Mouse (Mus musculus): Measurements from ENCODE around the gene Mettl7a2. TPM values are rescaled to one million over a fixed set of nuclear protein-coding genes. Genes with fewer than 3 reads are reported as not detected.
"Not testable (repeated sequence)": the region's sequence is repeated elsewhere in the genome, so short reads cannot be mapped to it uniquely, and the experiment has no call there.

The Mettl7a2 gene
- total RNA-seq, 2 experiments from 2014 or later: 0.31 to 0.79 TPM

- not testable (repeated sequence) for DNase-seq (ENCODE audit: extremely low spot score in 1 of 2, low spot score in 1 of 2)
Observed at GRCm38 (mm10) chr15:100337328-100337727, 15.7 kb upstream of the Mettl7a2 start.

DNA sequence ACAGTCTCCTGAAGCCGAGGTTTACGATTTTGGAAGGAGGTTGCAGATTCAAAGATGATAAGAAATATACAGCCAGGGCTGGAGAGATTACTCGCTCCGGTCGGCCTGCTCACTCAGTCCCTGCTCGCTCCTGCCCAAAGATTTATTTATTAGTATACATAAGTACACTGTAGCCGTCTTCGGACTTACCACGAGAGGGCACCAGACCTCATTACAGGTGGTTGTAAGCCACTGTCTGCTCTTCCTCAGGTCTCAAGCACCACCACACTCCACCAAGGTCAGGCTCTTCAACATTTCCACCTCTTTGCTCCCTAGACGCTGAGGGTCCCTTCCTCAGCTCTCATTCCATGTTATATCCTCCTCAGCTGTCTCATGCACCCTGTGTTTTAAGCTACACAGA is 15.2 kb upstream of the Mettl7a2 start:
- peak in 1 of 2 experiments; percentile 49 for DNase-seq (ENCODE audit: extremely low spot score in 1 of 2, low spot score in 1 of 2)

DNA sequence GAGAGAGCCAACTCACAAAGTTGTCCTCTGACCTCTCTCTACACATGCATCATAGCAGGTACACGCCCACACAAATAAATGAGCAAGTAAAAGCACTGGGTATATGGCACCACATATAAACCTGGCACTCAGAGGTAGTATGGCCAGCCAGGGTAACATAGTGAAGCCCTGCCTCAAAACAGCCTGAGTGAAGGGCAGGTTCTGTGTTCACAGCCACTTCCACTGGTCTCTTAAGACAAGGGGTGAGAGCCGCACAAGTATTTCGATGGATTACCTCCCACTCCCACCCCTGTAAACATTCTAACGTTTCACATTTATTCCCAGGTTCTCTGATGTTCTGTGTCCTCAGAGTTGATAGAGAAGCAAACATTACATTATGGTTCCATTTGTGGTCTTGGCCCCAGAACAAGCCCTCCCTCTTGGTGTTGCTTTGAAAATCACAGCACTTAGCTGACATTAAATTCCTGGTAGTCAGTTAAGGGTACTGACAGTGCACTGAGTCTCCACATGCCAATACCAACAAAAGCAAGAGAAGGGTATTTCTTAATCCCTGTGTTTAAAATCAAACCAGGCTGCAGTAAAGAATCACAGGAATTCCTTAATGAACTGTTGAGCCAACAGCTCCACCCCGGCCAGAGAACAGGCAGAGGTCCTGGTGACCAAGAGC is 11.6 kb upstream of the Mettl7a2 start:
- not testable (repeated sequence) for DNase-seq (ENCODE audit: extremely low spot score in 1 of 2, low spot score in 1 of 2)

DNA sequence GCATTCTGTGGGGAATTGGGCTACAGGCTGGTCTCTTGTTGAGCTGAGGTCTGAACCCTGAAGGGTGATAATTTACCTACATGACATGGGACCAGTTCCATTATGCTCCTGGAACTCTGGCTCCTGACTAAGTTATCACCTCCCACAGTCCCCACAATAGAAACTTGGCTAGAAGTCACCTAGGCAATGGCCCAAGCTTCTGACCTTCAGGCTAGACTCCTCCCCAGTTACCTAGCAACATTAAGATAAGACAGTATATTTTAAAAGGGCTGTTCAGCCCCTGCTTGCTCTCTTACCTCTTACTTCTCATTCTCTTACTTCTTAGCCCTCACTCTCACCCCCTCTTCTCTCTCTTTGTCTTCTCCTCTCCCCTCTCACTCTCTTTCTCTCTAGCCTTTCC is 7.5 kb upstream of the Mettl7a2 start:
- no peak for DNase-seq (ENCODE audit: extremely low spot score in 1 of 2, low spot score in 1 of 2)

DNA sequence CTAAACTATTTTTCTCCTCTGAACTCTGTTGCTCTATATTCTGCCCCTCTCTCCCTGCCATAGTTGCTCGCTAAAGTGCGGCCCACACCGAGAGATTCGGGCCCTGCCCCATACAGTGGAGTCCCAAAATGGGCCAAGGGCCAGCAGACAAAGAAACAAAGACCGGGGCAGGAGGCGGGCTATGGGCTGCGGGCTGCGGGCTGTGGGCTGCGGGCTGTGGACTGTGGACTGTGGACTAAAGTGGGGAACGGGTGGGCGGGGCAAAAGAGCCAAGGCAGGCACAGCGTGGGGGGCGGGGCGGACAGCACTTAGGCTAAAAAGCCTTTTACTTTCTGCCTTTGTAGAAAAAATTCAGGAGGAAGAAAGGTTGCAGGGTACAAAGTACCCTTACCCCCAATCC is 6.2 kb upstream of the Mettl7a2 start:
- no peak for DNase-seq (ENCODE audit: extremely low spot score in 1 of 2, low spot score in 1 of 2)

DNA sequence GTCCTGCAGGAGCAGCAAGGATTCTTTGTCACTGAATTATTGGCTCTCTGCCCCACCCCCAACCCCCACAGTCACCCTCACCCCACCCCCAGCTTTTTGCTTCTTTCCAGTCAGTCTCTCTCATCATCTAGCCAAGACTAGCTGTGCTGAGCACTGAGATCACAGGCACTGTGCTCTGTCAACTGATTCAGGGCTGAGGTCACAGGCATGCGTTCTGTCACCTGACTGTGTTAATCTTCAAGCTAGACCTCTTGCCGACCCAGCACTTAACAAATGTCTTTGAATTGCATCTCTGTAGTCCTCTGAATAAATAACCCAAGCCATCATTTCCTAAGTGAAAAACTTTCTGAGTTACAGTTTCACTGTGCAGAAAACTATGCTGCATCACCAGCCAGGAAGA is 3.5 kb upstream of the Mettl7a2 start:
- no peak for DNase-seq (ENCODE audit: extremely low spot score in 1 of 2, low spot score in 1 of 2)

DNA sequence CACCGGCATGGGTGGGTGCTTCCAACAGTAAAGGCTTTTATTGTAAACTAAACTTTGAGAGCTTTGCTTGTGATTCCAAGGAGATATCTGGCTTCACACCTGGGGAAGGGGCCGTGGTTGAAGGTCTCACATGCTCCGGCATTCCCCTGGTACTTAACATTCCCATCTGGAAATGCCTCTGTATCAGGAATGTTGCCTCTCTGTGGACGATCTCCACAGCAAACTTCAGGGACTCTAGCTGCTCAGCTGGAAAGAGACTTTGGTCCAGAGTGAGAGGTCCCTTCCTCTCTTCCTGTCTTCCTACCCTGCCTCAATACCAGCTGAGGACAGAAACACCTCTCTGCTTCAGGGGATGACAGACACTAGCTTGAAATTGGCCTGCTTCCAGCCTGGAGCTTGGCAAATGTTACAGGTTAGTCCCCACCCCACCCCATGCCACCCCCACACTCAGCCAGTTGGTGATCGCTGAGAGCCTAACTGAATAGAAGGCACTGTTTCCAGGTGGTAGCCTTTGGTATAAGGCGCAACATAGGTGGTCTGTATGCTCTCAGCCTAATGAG is 1.4 kb upstream of the Mettl7a2 start:
- DNase-seq (ENCODE audit: extremely low spot score in 1 of 2, low spot score in 1 of 2): no peak

- DNase-seq (ENCODE audit: extremely low spot score in 1 of 2, low spot score in 1 of 2): not testable (repeated sequence)
Observed at GRCm38 (mm10) chr15:100353399-100353798, 399 bp downstream of the Mettl7a2 start.

DNA sequence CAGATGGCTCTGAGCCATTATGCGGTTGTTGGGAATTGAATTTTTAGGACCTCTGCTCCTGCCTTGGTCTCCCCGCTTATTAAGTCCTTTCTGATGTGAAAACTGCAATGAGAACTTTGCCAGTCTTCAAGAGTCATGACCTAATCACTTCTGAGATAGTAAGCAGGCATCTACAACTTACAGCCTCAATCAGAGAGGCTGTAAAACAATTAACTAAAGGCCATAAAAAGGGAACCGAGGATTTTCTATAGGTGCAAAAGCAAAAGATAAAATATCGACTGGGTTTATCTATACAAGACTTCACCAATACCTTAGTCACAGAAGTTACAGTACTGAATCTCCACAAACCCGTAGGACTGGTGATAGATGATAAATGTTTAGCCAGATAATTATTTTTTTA is 2.9 kb downstream of the Mettl7a2 start:
- no peak for DNase-seq (ENCODE audit: extremely low spot score in 1 of 2, low spot score in 1 of 2)

GRCm38 (mm10) chr15:100364242-100364641 is 11.2 kb downstream of the Mettl7a2 start, which contains the start of gene Higd1c:
Gene Higd1c (plus strand): TSS chr15:100364542.
- DNase-seq (ENCODE audit: extremely low spot score in 1 of 2, low spot score in 1 of 2): no peak

DNA sequence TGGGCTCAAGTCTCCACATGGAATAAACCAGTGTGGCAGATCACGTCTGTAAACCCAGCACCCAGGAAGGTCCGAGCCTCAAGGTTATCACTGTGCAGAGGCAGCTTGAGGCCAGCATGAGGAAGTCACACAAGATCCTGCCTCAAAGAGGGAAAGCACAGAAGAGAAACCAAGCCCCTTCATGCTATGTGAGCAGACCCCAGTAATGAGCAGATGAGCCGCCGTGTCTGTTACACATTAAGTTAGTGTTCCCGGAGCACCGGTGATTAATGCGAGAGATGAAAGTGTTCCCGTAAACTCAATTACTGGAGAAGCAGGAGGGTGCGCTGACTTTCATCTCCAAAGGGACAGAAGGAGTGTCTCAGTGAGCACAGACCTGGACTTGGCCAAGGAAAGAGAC is 13.0 kb downstream of the Mettl7a2 start:
- DNase-seq (ENCODE audit: extremely low spot score in 1 of 2, low spot score in 1 of 2): not testable (repeated sequence)

GRCm38 (mm10) chr15:100367119-100367518 is 14.1 kb downstream of the Mettl7a2 start:
- DNase-seq (ENCODE audit: extremely low spot score in 1 of 2, low spot score in 1 of 2): no peak

- peak; percentile 27 to 74 for DNase-seq (ENCODE audit: extremely low spot score in 1 of 2, low spot score in 1 of 2)
Observed at GRCm38 (mm10) chr15:100375066-100375465, 22.1 kb downstream of the Mettl7a2 start.

DNA sequence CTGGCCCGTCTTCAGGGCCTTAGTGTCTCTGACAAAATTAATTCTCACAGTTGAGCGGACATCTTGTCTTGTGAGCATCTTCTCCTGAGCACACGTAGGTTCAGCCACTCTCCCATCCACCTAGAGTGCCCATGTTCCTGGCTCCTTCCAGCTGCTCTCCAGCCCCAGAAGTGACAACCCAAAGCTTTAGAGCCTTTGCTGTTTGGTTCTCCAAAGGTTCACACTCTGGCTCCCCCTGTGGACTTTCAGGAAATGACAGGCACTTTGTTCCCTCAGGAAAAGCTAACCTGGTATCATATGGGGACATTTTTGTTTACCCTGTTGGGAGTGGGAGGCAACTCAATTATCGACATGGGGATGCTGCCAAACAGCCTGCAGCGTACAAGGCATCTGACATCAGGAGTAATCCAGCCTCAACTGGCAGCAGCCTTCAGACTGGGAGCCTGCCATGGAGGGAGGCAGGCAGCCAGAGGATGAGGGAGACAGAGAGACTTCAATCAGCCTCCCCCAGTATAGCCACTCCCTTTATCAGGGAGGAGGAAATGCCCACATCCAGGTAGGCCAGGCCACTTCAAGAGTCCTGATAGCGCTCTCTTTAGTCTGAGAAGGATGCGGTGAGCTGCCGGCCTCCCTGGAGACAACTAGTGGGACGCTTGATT is 25.0 kb downstream of the Mettl7a2 start:
- not testable (repeated sequence) for DNase-seq (ENCODE audit: extremely low spot score in 1 of 2, low spot score in 1 of 2)

- no peak for DNase-seq (ENCODE audit: extremely low spot score in 1 of 2, low spot score in 1 of 2)
Observed at GRCm38 (mm10) chr15:100379658-100380057, 26.7 kb downstream of the Mettl7a2 start.

GRCm38 (mm10) chr15:100380104-100380503 is 27.1 kb downstream of the Mettl7a2 start:
- DNase-seq (ENCODE audit: extremely low spot score in 1 of 2, low spot score in 1 of 2): no peak

- DNase-seq (ENCODE audit: extremely low spot score in 1 of 2, low spot score in 1 of 2): no peak
Observed at GRCm38 (mm10) chr15:100385705-100386104, 32.7 kb downstream of the Mettl7a2 start.

DNA sequence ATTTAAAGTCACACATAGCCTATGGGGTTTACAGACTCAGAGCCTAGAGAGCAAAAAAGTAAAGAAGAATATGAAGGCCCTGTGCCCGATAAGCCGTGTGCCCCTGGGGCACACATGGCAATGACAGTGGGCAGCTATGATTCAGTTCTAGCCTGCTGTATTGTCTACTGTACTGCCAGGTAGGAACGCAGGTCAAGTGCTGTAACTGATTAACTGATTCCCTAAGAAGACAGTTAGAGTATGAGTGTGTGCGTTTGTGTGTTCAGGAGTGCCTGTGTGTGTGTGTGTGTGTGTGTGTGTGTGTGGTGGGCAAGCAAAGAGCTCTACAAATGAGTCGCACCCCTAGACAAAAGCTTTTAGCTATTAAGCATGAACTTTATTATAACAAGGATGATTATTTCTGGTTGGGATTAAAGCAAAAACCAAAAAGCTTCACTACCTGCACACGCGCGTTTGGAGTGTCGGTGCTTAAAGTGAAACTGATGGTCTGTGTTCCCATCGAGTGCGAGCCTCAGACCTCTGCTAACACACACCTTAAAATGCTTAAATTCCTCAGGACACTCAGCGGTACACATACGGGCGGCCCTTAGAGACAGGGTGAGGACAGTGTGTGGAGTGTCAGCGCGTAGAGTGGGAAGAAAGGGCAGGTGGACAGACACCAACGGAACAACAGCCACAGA is 34.7 kb downstream of the Mettl7a2 start:
- no peak for DNase-seq (ENCODE audit: extremely low spot score in 1 of 2, low spot score in 1 of 2)

GRCm38 (mm10) chr15:100388224-100388835 is 35.3 kb downstream of the Mettl7a2 start:
- DNase-seq (ENCODE audit: extremely low spot score in 1 of 2, low spot score in 1 of 2): no peak

GRCm38 (mm10) chr15:100388886-100389285 is 35.9 kb downstream of the Mettl7a2 start:
- no peak for DNase-seq (ENCODE audit: extremely low spot score in 1 of 2, low spot score in 1 of 2)

DNA sequence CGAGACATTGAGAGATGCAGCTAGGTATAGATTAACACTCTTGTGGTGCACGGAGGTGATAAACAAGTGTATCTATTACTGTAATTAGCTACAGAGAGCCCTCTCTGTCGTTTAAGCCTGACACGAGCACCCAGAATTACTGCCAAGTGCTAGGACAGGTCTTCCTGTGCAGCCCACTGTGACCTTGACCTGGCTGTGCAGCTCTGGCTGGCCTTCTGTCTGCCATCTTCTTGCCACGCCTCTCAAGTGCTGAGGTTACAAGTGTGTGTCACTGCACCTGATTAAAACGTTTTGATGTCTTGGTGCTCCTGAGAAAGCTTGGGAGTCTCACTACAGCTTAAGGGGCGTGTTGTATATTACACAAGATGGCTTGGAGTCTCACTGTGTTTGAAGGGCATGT is 38.1 kb downstream of the Mettl7a2 start:
- no peak for DNase-seq (ENCODE audit: extremely low spot score in 1 of 2, low spot score in 1 of 2)

Data from layer of hippocampus, postnatal 25 days (tissue).